21 mouse cellular contexts compared by ENCODE assay signal in the genomic region with DNA sequence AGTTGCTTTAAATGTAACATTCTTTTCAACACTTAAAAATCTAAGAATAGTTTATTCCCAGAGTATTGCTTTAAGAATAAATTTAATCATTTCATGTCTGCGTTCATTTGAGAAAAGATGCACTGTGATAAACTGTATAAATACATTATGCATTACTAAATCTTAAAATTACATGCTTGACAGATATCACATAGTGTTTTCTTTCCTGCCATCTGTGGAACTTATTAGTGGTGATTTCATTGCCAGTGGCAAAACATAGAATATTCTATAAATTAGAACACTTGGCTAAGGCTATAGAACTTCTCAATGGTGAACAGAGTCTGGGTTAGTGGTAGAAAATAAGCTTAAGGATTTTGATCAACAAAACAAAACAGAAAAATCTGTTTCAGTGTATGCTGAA.
DNase-seq lines count a peak whose midpoint lies in the region; ATAC-seq and TF ChIP-seq lines count a peak whose summit lies in the region.
"Had no signal": no experiment of that assay in that cellular context is flagged by ENCODE, and none has a peak within 500 bp of the region (broad histone marks: within the 10 kb centered on the region; RNA-seq: fewer than 3 reads in every experiment).

No protein-coding gene starts in this region.

- intact Hi-C loops in left cerebral cortex, postnatal 14 days (cut with DNase I): no loop called here

- no peak overlapping the region for H3K4me3 ChIP-seq in forebrain, embryonic 14.5 days (ENCODE audit: low read depth, low read length)
- H3K4me3 ChIP-seq in forebrain, embryonic 11.5 days (ENCODE audit: low read depth, low read length): no peak overlapping the region
- H3K4me3 ChIP-seq in forebrain, postnatal 0 days (ENCODE audit: low read depth, low read length): no peak overlapping the region
- H3K4me3 ChIP-seq: embryonic facial prominence, embryonic 13.5 days; embryonic facial prominence, embryonic 15.5 days; erythroblast, embryonic 14.5 days had no signal

- no peak for TF ChIP-seq POLR2A in brain, embryonic 14.5 days (IDR thresholded peaks at IDR 0.05; ENCODE audit: borderline replicate concordance, extremely low read depth, insufficient read depth, insufficient read length, poor library complexity, severe bottlenecking)

- ATAC-seq in forebrain, embryonic 14.5 days: peak; percentile 60; the same call in 1 of the 2 replicates
- no peak for ATAC-seq in forebrain, embryonic 11.5 days (replicated peaks; ENCODE audit: low FRiP score)
- ATAC-seq in forebrain, postnatal 0 days: peak; percentile 54; the same call in 1 of the 2 replicates

- no peaks in the 10 kb centered on the region for H3K27me3 ChIP-seq in forebrain, embryonic 14.5 days (replicated peaks; ENCODE audit: control insufficient read depth, insufficient read depth, low read length)
- no peaks in the 10 kb centered on the region for H3K27me3 ChIP-seq in forebrain, embryonic 11.5 days (ENCODE audit: control insufficient read depth, insufficient read depth, low read length)
- H3K27me3 ChIP-seq in forebrain, postnatal 0 days (ENCODE audit: insufficient read depth, low read length): no peaks in the 10 kb centered on the region
- H3K27me3 ChIP-seq: embryonic facial prominence, embryonic 13.5 days; embryonic facial prominence, embryonic 15.5 days had no signal

- no peak overlapping the region for H3K27ac ChIP-seq in forebrain, embryonic 14.5 days (ENCODE audit: low read depth, low read length)
- H3K27ac ChIP-seq in forebrain, embryonic 11.5 days (ENCODE audit: low read depth, low read length): no peak overlapping the region
- no peak overlapping the region for H3K27ac ChIP-seq in forebrain, postnatal 0 days (ENCODE audit: low read depth, low read length)
- H3K27ac ChIP-seq: embryonic facial prominence, embryonic 13.5 days; embryonic facial prominence, embryonic 15.5 days had no signal

- H3K36me3 ChIP-seq in forebrain, embryonic 14.5 days (ENCODE audit: control insufficient read depth, insufficient read depth, low read length): no peaks in the 10 kb centered on the region
- no peaks in the 10 kb centered on the region for H3K36me3 ChIP-seq in forebrain, embryonic 11.5 days (ENCODE audit: control insufficient read depth, insufficient read depth, low read length)
- H3K36me3 ChIP-seq in forebrain, postnatal 0 days (ENCODE audit: insufficient read depth): no peaks in the 10 kb centered on the region
- H3K36me3 ChIP-seq: embryonic facial prominence, embryonic 13.5 days; embryonic facial prominence, embryonic 15.5 days had no signal

- H3K9me3 ChIP-seq in forebrain, embryonic 14.5 days (replicated peaks; ENCODE audit: control insufficient read depth, low read length): no peaks in the 10 kb centered on the region
- no peaks in the 10 kb centered on the region for H3K9me3 ChIP-seq in forebrain, embryonic 11.5 days (ENCODE audit: control insufficient read depth, low read length)
- no peaks in the 10 kb centered on the region for H3K9me3 ChIP-seq in forebrain, postnatal 0 days (ENCODE audit: low read length)
- H3K9me3 ChIP-seq: embryonic facial prominence, embryonic 13.5 days; embryonic facial prominence, embryonic 15.5 days had no signal

- TF ChIP-seq CTCF in brain, embryonic 14.5 days (IDR thresholded peaks at IDR 0.05; ENCODE audit: borderline replicate concordance, extremely low read depth, insufficient read depth, insufficient read length): no peak
- TF ChIP-seq CTCF in forebrain, postnatal 0 days (IDR thresholded peaks at IDR 0.05; ENCODE audit: low read depth): no peak

- WGBS in forebrain, embryonic 14.5 days: 81% methylated on average over 1 of the region's 1 CpGs
- 90% methylated on average over 1 of the region's 1 CpGs for WGBS in forebrain, embryonic 11.5 days
- 57% methylated on average over 1 of the region's 1 CpGs for WGBS in forebrain, postnatal 0 days

- DNase-seq in forebrain, embryonic 14.5 days (ENCODE audit: low spot score): peak; percentile 61
- DNase-seq in forebrain, embryonic 11.5 days (ENCODE audit: low spot score): no peak
- peak; percentile 61 for DNase-seq in brain, embryonic 14.5 days (ENCODE audit: low read depth)
- DNase-seq in brain, embryonic 18.5 days (ENCODE audit: low read depth, low spot score): peak; percentile 26
- peak; percentile 13 for DNase-seq in forebrain, postnatal 0 days
- DNase-seq in kidney, postnatal 4 days: no peak
- DNase-seq in kidney, postnatal 36 days: no peak
- no peak for DNase-seq in left cerebral cortex, postnatal 14 days (ENCODE audit: low spot score in 2 of 2)
- DNase-seq: adrenal gland, adult 2 months; adrenal gland, postnatal 10 days; adrenal gland, postnatal 25 days; cerebellum, adult 11 months; cerebellum, adult 18-20 months; cerebellum, adult 8-10 months; cerebellum, adult 9-11 months; cerebellum, postnatal 14 days; cerebellum, postnatal 36 days; embryo, embryonic 11 days had no signal

- no peak overlapping the region for H3K9ac ChIP-seq in forebrain, embryonic 14.5 days (ENCODE audit: low read length)
- no peak overlapping the region for H3K9ac ChIP-seq in forebrain, embryonic 11.5 days (ENCODE audit: low read length)
- H3K9ac ChIP-seq in forebrain, postnatal 0 days: no peak overlapping the region
- H3K9ac ChIP-seq: embryonic facial prominence, embryonic 13.5 days; embryonic facial prominence, embryonic 15.5 days had no signal

- H3K4me1 ChIP-seq in forebrain, embryonic 14.5 days (ENCODE audit: control insufficient read depth, insufficient read depth, low read length): no peaks in the 10 kb centered on the region
- no peaks in the 10 kb centered on the region for H3K4me1 ChIP-seq in forebrain, embryonic 11.5 days (replicated peaks; ENCODE audit: control insufficient read depth, insufficient read depth, low read length)
- no peaks in the 10 kb centered on the region for H3K4me1 ChIP-seq in forebrain, postnatal 0 days (ENCODE audit: insufficient read depth)
- H3K4me1 ChIP-seq: embryonic facial prominence, embryonic 13.5 days; embryonic facial prominence, embryonic 15.5 days had no signal

- no peak overlapping the region for H3K4me2 ChIP-seq in forebrain, embryonic 14.5 days (ENCODE audit: low read length)
- no peak overlapping the region for H3K4me2 ChIP-seq in forebrain, embryonic 11.5 days (ENCODE audit: low read depth, low read length, severe bottlenecking)
- no peak overlapping the region for H3K4me2 ChIP-seq in forebrain, postnatal 0 days (ENCODE audit: low read depth)
- H3K4me2 ChIP-seq: embryonic facial prominence, embryonic 13.5 days; embryonic facial prominence, embryonic 15.5 days had no signal

Comparison
In these comparisons a context has a peak if more than half of its experiments do, and no peak if none do; other contexts are left out.
1. DNase-seq: peak in forebrain, embryonic 14.5 days (single experiment), brain, embryonic 14.5 days (single experiment), brain, embryonic 18.5 days (single experiment) and forebrain, postnatal 0 days (single experiment); none in forebrain, embryonic 11.5 days (single experiment), kidney, postnatal 4 days (0 of 2), kidney, postnatal 36 days (0 of 2) and left cerebral cortex, postnatal 14 days (0 of 2).